Comparison of ENCODE assay signal across 16 mouse cellular contexts in the genomic region with DNA sequence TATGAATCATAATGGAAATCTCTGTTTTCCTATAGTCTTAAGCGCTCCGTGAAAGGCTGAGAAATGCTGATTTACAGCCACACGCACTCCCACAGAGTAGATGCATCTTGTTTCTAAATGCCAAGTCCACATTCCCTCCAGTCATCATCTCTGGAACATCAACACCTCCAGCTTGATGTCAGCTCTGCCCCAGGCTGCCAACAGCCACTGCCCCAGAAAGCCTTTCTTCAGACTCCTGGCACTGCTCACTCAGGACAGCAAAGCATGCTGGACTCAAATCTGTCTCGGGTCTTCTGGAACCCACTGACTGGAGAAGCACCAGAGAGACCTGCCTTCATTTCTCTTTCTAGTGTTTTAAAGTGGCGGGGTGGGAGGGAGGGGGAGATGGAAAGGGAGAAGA. TPM values are rescaled to one million over a fixed set of nuclear protein-coding genes. Genes with fewer than 3 reads are reported as not detected.
A peak's percentile ranks its signal among the peaks of the same experiment; 100 is the strongest.
DNase-seq lines count a peak whose midpoint lies in the region; ATAC-seq lines count a peak whose summit lies in the region.
"Had no signal": no experiment of that assay in that cellular context is flagged by ENCODE, and none has a peak within 500 bp of the region (broad histone marks: within the 10 kb centered on the region; RNA-seq: fewer than 3 reads in every experiment).

No protein-coding gene starts in this region.

- H3K36me3 ChIP-seq in liver, embryonic 11.5 days (ENCODE audit: control insufficient read depth, insufficient read depth, low read length): peaks cover 4% of the 10 kb centered on the region; the same call in 1 of the 2 replicates
- H3K36me3 ChIP-seq in heart, embryonic 10.5 days: peaks cover 46% of the 10 kb centered on the region
- H3K36me3 ChIP-seq in liver, embryonic 13.5 days: peaks cover 63% of the 10 kb centered on the region
- no peaks in the 10 kb centered on the region; the same call in 1 of the 2 replicates for H3K36me3 ChIP-seq in embryonic facial prominence, embryonic 10.5 days (replicated peaks)

- H3K9ac ChIP-seq in liver, embryonic 11.5 days (ENCODE audit: low read depth, low read length): peak overlapping the region; percentile 53; the same call in 1 of the 2 replicates
- peak overlapping the region; percentile 68; the same call in 1 of the 2 replicates for H3K9ac ChIP-seq in liver, embryonic 13.5 days

- 80% methylated on average over 5 of the region's 5 CpGs for WGBS in liver, embryonic 11.5 days
- 69% methylated on average over 5 of the region's 5 CpGs for WGBS in heart, embryonic 10.5 days
- 63% methylated on average over 5 of the region's 5 CpGs for WGBS in liver, embryonic 13.5 days (ENCODE audit: insufficient replicate concordance)
- WGBS in embryonic facial prominence, embryonic 10.5 days: 82% methylated on average over 5 of the region's 5 CpGs

- no peaks in the 10 kb centered on the region for H3K27me3 ChIP-seq in liver, embryonic 11.5 days (replicated peaks; ENCODE audit: control insufficient read depth, insufficient read depth, low read length)
- H3K27me3 ChIP-seq in heart, embryonic 10.5 days (ENCODE audit: insufficient read depth, poor library complexity, severe bottlenecking): no peaks in the 10 kb centered on the region
- no peaks in the 10 kb centered on the region for H3K27me3 ChIP-seq in liver, embryonic 13.5 days
- H3K27me3 ChIP-seq in embryonic facial prominence, embryonic 10.5 days (replicated peaks; ENCODE audit: low read depth, poor library complexity, severe bottlenecking): peaks cover 6% of the 10 kb centered on the region; the same call in 1 of the 2 replicates

- peak; percentile 66 for DNase-seq in adrenal gland, adult 2 months
- no peak for DNase-seq in adrenal gland, adult 8-10 months
- DNase-seq in liver, embryonic 11.5 days (ENCODE audit: low spot score): no peak
- DNase-seq in liver: no peak
- no peak for DNase-seq in heart, embryonic 10.5 days (ENCODE audit: low spot score)
- no peak for DNase-seq in liver, embryonic 13.5 days
- DNase-seq in embryonic facial prominence, embryonic 10.5 days (ENCODE audit: low spot score): no peak
- no peak for DNase-seq in urinary bladder, adult 18-20 months (ENCODE audit: low spot score in 2 of 2)
- DNase-seq: cerebellum, adult 18-20 months; kidney, adult 2 months; kidney, postnatal 4 days; right cerebral cortex, postnatal 14 days had no signal

- no peaks in the 10 kb centered on the region for H3K9me3 ChIP-seq in liver, embryonic 11.5 days (ENCODE audit: control insufficient read depth, low read length)
- H3K9me3 ChIP-seq in heart, embryonic 10.5 days: no peaks in the 10 kb centered on the region
- no peaks in the 10 kb centered on the region for H3K9me3 ChIP-seq in liver, embryonic 13.5 days (replicated peaks)
- H3K9me3 ChIP-seq in embryonic facial prominence, embryonic 10.5 days: no peaks in the 10 kb centered on the region
- H3K9me3 ChIP-seq: limb, embryonic 10.5 days; midbrain, embryonic 10.5 days had no signal

- ATAC-seq in liver, embryonic 11.5 days (replicated peaks; ENCODE audit: low FRiP score): no peak
- no peak for ATAC-seq in liver, embryonic 13.5 days (ENCODE audit: low read depth)
- ATAC-seq: forebrain, embryonic 14.5 days had no signal

- H3K4me1 ChIP-seq in liver, embryonic 11.5 days (replicated peaks; ENCODE audit: control insufficient read depth, insufficient read depth, low read length): peaks cover 52% of the 10 kb centered on the region
- peaks cover 36% of the 10 kb centered on the region for H3K4me1 ChIP-seq in heart, embryonic 10.5 days
- peaks cover 68% of the 10 kb centered on the region for H3K4me1 ChIP-seq in liver, embryonic 13.5 days (replicated peaks)
- peaks cover 15% of the 10 kb centered on the region for H3K4me1 ChIP-seq in embryonic facial prominence, embryonic 10.5 days

- H3K4me3 ChIP-seq in liver, embryonic 11.5 days (ENCODE audit: low read depth, low read length): no peak overlapping the region
- no peak overlapping the region for H3K4me3 ChIP-seq in heart, embryonic 10.5 days
- H3K4me3 ChIP-seq in liver, embryonic 13.5 days (replicated peaks): no peak overlapping the region
- no peak overlapping the region for H3K4me3 ChIP-seq in embryonic facial prominence, embryonic 10.5 days
- H3K4me3 ChIP-seq: limb, embryonic 10.5 days; midbrain, embryonic 10.5 days had no signal

- H3K27ac ChIP-seq in liver, embryonic 11.5 days (ENCODE audit: low read depth, low read length): peak overlapping the region; percentile 88
- H3K27ac ChIP-seq in heart, embryonic 10.5 days: peak overlapping the region; percentile 83; the same call in 1 of the 2 replicates
- peak overlapping the region; percentile 94 for H3K27ac ChIP-seq in liver, embryonic 13.5 days
- H3K27ac ChIP-seq in embryonic facial prominence, embryonic 10.5 days (replicated peaks): no peak overlapping the region
- H3K27ac ChIP-seq: hindbrain, postnatal 0 days; limb, embryonic 10.5 days had no signal

- H3K4me2 ChIP-seq in liver, embryonic 11.5 days: peak overlapping the region; percentile 60
- peak overlapping the region; percentile 61; the same call in 1 of the 2 replicates for H3K4me2 ChIP-seq in liver, embryonic 13.5 days

RNA-seq across cellular contexts. Expression of a gene that starts 33.3 kb away (rescaled TPM):
- 10 to 100 TPM; 27.0 to 38.0 TPM for total RNA-seq in adrenal gland, adult 2 months (2021)
- 45.1 and 51.2 TPM in 2 replicates for polyA plus RNA-seq in adrenal gland, adult 2 months (2012; rRNA removed)
- total RNA-seq in adrenal gland, adult 8-10 months (2022): 10 to 100 TPM; 30.6 to 60.4 (median 41.2) TPM
- 26.3 and 27.8 TPM in 2 replicates for polyA plus RNA-seq in liver, embryonic 11.5 days (2014; fragmentation: Nextera tagmentation; extraction: Ambion mirVana)
- polyA plus RNA-seq in heart, embryonic 10.5 days (2016; fragmentation: Nextera tagmentation; extraction: Ambion mirVana): 6.2 and 6.6 TPM in 2 replicates
- 11.1 and 14.6 TPM in 2 replicates for polyA plus RNA-seq in liver, embryonic 13.5 days (2015; fragmentation: Nextera tagmentation; extraction: Ambion mirVana)
- 1.7 and 1.9 TPM in 2 replicates for polyA plus RNA-seq in embryonic facial prominence, embryonic 10.5 days (2016; fragmentation: Nextera tagmentation; extraction: Ambion mirVana)

RNA-seq across cellular contexts. Expression of a gene that starts 41.9 kb away (rescaled TPM):
- 10 to 100 TPM; 60.3 to 65.3 TPM for total RNA-seq in adrenal gland, adult 2 months (2021)
- polyA plus RNA-seq in adrenal gland, adult 2 months (2012; rRNA removed): 43.8 and 53.8 TPM in 2 replicates
- 10 to 100 TPM; 64.5 to 92.1 (median 73.7) TPM for total RNA-seq in adrenal gland, adult 8-10 months (2022)
- polyA plus RNA-seq in liver, embryonic 11.5 days (2014; fragmentation: Nextera tagmentation; extraction: Ambion mirVana): 46.0 and 50.1 TPM in 2 replicates
- 25.7 and 30.1 TPM in 2 replicates for polyA plus RNA-seq in heart, embryonic 10.5 days (2016; fragmentation: Nextera tagmentation; extraction: Ambion mirVana)
- 21.1 and 23.8 TPM in 2 replicates for polyA plus RNA-seq in liver, embryonic 13.5 days (2015; fragmentation: Nextera tagmentation; extraction: Ambion mirVana)
- 14.4 and 14.9 TPM in 2 replicates for polyA plus RNA-seq in embryonic facial prominence, embryonic 10.5 days (2016; fragmentation: Nextera tagmentation; extraction: Ambion mirVana)

RNA-seq across cellular contexts. Expression of a gene that starts 46.9 kb away (rescaled TPM):
- total RNA-seq in adrenal gland, adult 2 months (2021): 10 to 100 TPM; 76.6 to 79.4 TPM
- 45.4 and 54.9 TPM in 2 replicates for polyA plus RNA-seq in adrenal gland, adult 2 months (2012; rRNA removed)
- 100 to 1,000 TPM in 1 of 4 experiments, 10 to 100 TPM in 3; 84.0 to 116 (median 95.7) TPM for total RNA-seq in adrenal gland, adult 8-10 months (2022)
- polyA plus RNA-seq in liver, embryonic 11.5 days (2014; fragmentation: Nextera tagmentation; extraction: Ambion mirVana): 52.9 and 57.3 TPM in 2 replicates
- polyA plus RNA-seq in heart, embryonic 10.5 days (2016; fragmentation: Nextera tagmentation; extraction: Ambion mirVana): 33.7 and 41.5 TPM in 2 replicates
- polyA plus RNA-seq in liver, embryonic 13.5 days (2015; fragmentation: Nextera tagmentation; extraction: Ambion mirVana): 28.5 and 32.8 TPM in 2 replicates
- polyA plus RNA-seq in embryonic facial prominence, embryonic 10.5 days (2016; fragmentation: Nextera tagmentation; extraction: Ambion mirVana): 22.5 and 22.8 TPM in 2 replicates
